Mouse (Mus musculus) cerebellum, adult 2 months (tissue): ENCODE results near the gene Ccdc36.

Experiments
- CTCF ChIP-seq: fragments of 200-500 bp; IDR thresholded peaks from 2 replicates; pipeline ENCODE4 v1.5.1; 2011; ENCODE audit warnings: low read depth, mild to moderate bottlenecking, control low read depth, low read length, moderate library complexity, borderline replicate concordance; ENCODE audit not compliant: insufficient read depth
- POLR2A ChIP-seq: fragments of 200-500 bp; IDR thresholded peaks from 2 replicates; pipeline ENCODE4 v1.6.1; 2011; ENCODE audit warnings: low read length, control low read depth, borderline replicate concordance; ENCODE audit not compliant: insufficient read depth

- no peak for TF ChIP-seq CTCF
- TF ChIP-seq POLR2A: no peak
These were observed 39.1 kb downstream of the Ccdc36 start for GRCm38 (mm10) chr9:108389220-108389619.
